Comparison of ENCODE assay signal across 7 mouse cellular contexts in genomic region chr11:45852124-45852994, GRCm38 (mm10). TPM values are rescaled to one million over a fixed set of nuclear protein-coding genes. Genes with fewer than 3 reads are reported as not detected.
DNase-seq lines count a peak whose midpoint lies in the region; ATAC-seq and TF ChIP-seq lines count a peak whose summit lies in the region.

No protein-coding gene starts in this region.

- peak overlapping the region; percentile 90 for H3K9ac ChIP-seq in ES-E14 (ENCODE audit: insufficient read depth, low read depth, low read length, poor library complexity, severe bottlenecking)
- peak overlapping the region; percentile 93 for H3K9ac ChIP-seq in embryonic facial prominence, embryonic 11.5 days (replicated peaks; ENCODE audit: low read length)
- H3K9ac ChIP-seq in heart, embryonic 15.5 days = peak overlapping the region; percentile 97

- peaks cover 56% of the 10 kb centered on the region for H3K79me2 ChIP-seq in C2C12 (ENCODE audit: control insufficient read depth, insufficient read depth)

- WGBS in embryonic facial prominence, embryonic 11.5 days = 2% methylated on average over 43 of the region's 58 CpGs
- WGBS in heart, embryonic 15.5 days = 2% methylated on average over 35 of the region's 58 CpGs
- WGBS in midbrain, embryonic 10.5 days = 3% methylated on average over 40 of the region's 58 CpGs

- no peak for TF ChIP-seq CTCF in C2C12 (IDR thresholded peaks at IDR 0.05; ENCODE audit: control insufficient read depth, insufficient read depth, insufficient read length)

- peaks cover 49% of the 10 kb centered on the region for H3K79me3 ChIP-seq in C2C12 (ENCODE audit: low read depth)

- peak overlapping the region; percentile 96 for H3ac ChIP-seq in C2C12 (ENCODE audit: control insufficient read depth, insufficient read length, low read depth)

- ATAC-seq in embryonic facial prominence, embryonic 11.5 days (replicated peaks; ENCODE audit: insufficient number of reproducible peaks, low FRiP score, low TSS enrichment, low read depth) = peak; percentile 74
- peak; percentile 54 for ATAC-seq in heart, embryonic 15.5 days (replicated peaks; ENCODE audit: insufficient number of reproducible peaks, insufficient read depth, low FRiP score, low read depth)

- H3K4me3 ChIP-seq in C2C12 (ENCODE audit: insufficient read depth, poor library complexity, severe bottlenecking) (peak overlapping the region; percentile 85), ES-E14 (ENCODE audit: insufficient read depth in 1 of 2, low read depth in 1 of 2, low read length in 2 of 2, poor library complexity in 1 of 2, severe bottlenecking in 1 of 2) (peak overlapping the region; percentile 86 to 96)
- peak overlapping the region; percentile 98 for H3K4me3 ChIP-seq in embryonic facial prominence, embryonic 11.5 days (ENCODE audit: low read depth, low read length)
- peak overlapping the region; percentile 97 for H3K4me3 ChIP-seq in heart, embryonic 15.5 days
- H3K4me3 ChIP-seq in midbrain, embryonic 10.5 days = peak overlapping the region; percentile 97

- no peaks in the 10 kb centered on the region for H3K9me3 ChIP-seq in ES-E14 (ENCODE audit: control insufficient read depth, insufficient read depth, low read depth, low read length)
- H3K9me3 ChIP-seq in embryonic facial prominence, embryonic 11.5 days (replicated peaks; ENCODE audit: control insufficient read depth, low read length) = no peaks in the 10 kb centered on the region
- H3K9me3 ChIP-seq in heart, embryonic 15.5 days (replicated peaks) = no peaks in the 10 kb centered on the region
- H3K9me3 ChIP-seq in midbrain, embryonic 10.5 days (replicated peaks) = no peaks in the 10 kb centered on the region

- peak overlapping the region; percentile 58 for H3K4me2 ChIP-seq in embryonic facial prominence, embryonic 11.5 days (ENCODE audit: low read depth, low read length)
- peak overlapping the region; percentile 79 for H3K4me2 ChIP-seq in heart, embryonic 15.5 days

- DNase-seq in ES-E14 (ENCODE audit: low read depth, low spot score) = no peak
- peak; percentile 62 for DNase-seq in embryonic facial prominence, embryonic 11.5 days (ENCODE audit: low spot score)
- peak; percentile 52 to 68 for DNase-seq in kidney, postnatal 4 days
- no peak for DNase-seq in midbrain, embryonic 10.5 days (ENCODE audit: low spot score)
- peak; percentile 45 to 80 for DNase-seq in spleen, postnatal 4 days (ENCODE audit: low spot score in 2 of 2)

- H3K4me1 ChIP-seq in ES-E14 (ENCODE audit: control insufficient read depth in 2 of 2, insufficient read depth in 2 of 2, low read length in 2 of 2, poor library complexity in 1 of 2) = 0 out of 4 replicates have a peak, but pooled peaks cover 1 to 3% of the 10 kb centered on the region in 2 experiments
- no peaks in the 10 kb centered on the region for H3K4me1 ChIP-seq in embryonic facial prominence, embryonic 11.5 days (ENCODE audit: control insufficient read depth, insufficient read depth, low read length)
- peaks cover 39% of the 10 kb centered on the region for H3K4me1 ChIP-seq in heart, embryonic 15.5 days (replicated peaks)
- H3K4me1 ChIP-seq in midbrain, embryonic 10.5 days = peaks cover 32% of the 10 kb centered on the region

- H3K36me3 ChIP-seq in C2C12 (ENCODE audit: control insufficient read depth, insufficient read depth) (peaks cover 22% of the 10 kb centered on the region), ES-E14 (ENCODE audit: control insufficient read depth, insufficient read depth, low read length, poor library complexity, severe bottlenecking) (peaks cover 8% of the 10 kb centered on the region)
- H3K36me3 ChIP-seq in embryonic facial prominence, embryonic 11.5 days (replicated peaks; ENCODE audit: control insufficient read depth, insufficient read depth, low read depth, low read length) = no peaks in the 10 kb centered on the region
- H3K36me3 ChIP-seq in heart, embryonic 15.5 days = peaks cover 4% of the 10 kb centered on the region; the same call in 1 of the 2 replicates
- H3K36me3 ChIP-seq in midbrain, embryonic 10.5 days = peaks cover 28% of the 10 kb centered on the region

- H3K27me3 ChIP-seq in C2C12 (ENCODE audit: control insufficient read depth, insufficient read depth, insufficient read length) = no peaks in the 10 kb centered on the region
- no peaks in the 10 kb centered on the region for H3K27me3 ChIP-seq in embryonic facial prominence, embryonic 11.5 days (ENCODE audit: control insufficient read depth, insufficient read depth, low read length)
- no peaks in the 10 kb centered on the region for H3K27me3 ChIP-seq in heart, embryonic 15.5 days
- H3K27me3 ChIP-seq in midbrain, embryonic 10.5 days (ENCODE audit: low read depth, poor library complexity, severe bottlenecking) = no peaks in the 10 kb centered on the region

- no peak overlapping the region for H3K27ac ChIP-seq in ES-E14 (ENCODE audit: insufficient read depth, low read depth, low read length, poor library complexity, severe bottlenecking)
- peak overlapping the region; percentile 68 for H3K27ac ChIP-seq in embryonic facial prominence, embryonic 11.5 days (replicated peaks; ENCODE audit: low read depth, low read length)
- H3K27ac ChIP-seq in heart, embryonic 15.5 days = peak overlapping the region; percentile 85
- H3K27ac ChIP-seq in midbrain, embryonic 10.5 days (replicated peaks) = peak overlapping the region; percentile 96

- in situ Hi-C loops in ES-E14 (cut with MboI; ENCODE audit: low sequenced_read_pairs in 2 of 2, unreplicated experiment in 2 of 2) = no loop called here

TF ChIP-seq in C2C12, 6 proteins besides CTCF, POLR2A, EP300 and RAD21:
- TF ChIP-seq MYOG (IDR thresholded peaks at IDR 0.05; ENCODE audit: control insufficient read depth, extremely low read depth, insufficient read length) (no peak), CEBPB (IDR thresholded peaks at IDR 0.05; ENCODE audit: low read depth) (peak; percentile 52)

TF ChIP-seq in ES-E14, 5 proteins besides CTCF, POLR2A, EP300 and RAD21:
- TF ChIP-seq CHD2 (IDR thresholded peaks at IDR 0.05; ENCODE audit: low read depth, low read length) (no peak), ZC3H11A (IDR thresholded peaks at IDR 0.05; ENCODE audit: borderline replicate concordance, low read depth, low read length) (no peak), MAFK (IDR thresholded peaks at IDR 0.05; ENCODE audit: insufficient read depth, low read depth, low read length) (no peak)
TF ChIP-seq in ES-E14: peak in this region for 0.

RNA-seq across cellular contexts. Expression of gene Clint1, which starts 0.5 kb away (rescaled TPM):
- polyA plus RNA-seq in C2C12 (2012; fragmentation: generic; extraction: Trizol) = 31.9 TPM
- 31.0 and 40.7 TPM in 2 replicates for total RNA-seq in ES-E14 (2012; rRNA removed)
- 69.7 and 71.2 TPM in 2 replicates for polyA plus RNA-seq in embryonic facial prominence, embryonic 11.5 days (2014; fragmentation: Nextera tagmentation; extraction: Ambion mirVana)
- 44.4 and 56.0 TPM in 2 replicates for polyA plus RNA-seq in heart, embryonic 15.5 days (2015; fragmentation: Nextera tagmentation; extraction: Ambion mirVana)
- 57.8 and 60.3 TPM in 2 replicates for polyA plus RNA-seq in midbrain, embryonic 10.5 days (2016; fragmentation: Nextera tagmentation; extraction: Ambion mirVana)

Comparison
In these comparisons a context has a peak if more than half of its experiments do, and no peak if none do; other contexts are left out.
1. DNase-seq: peak in embryonic facial prominence, embryonic 11.5 days (single experiment), kidney, postnatal 4 days (2 of 2) and spleen, postnatal 4 days (2 of 2); none in ES-E14 (single experiment) and midbrain, embryonic 10.5 days (single experiment).
2. Peak in every context shown above with its lines, with median percentiles within 50 percentile points of each other: H3K4me3 ChIP-seq and H3K9ac ChIP-seq.